Mouse (Mus musculus) stomach, postnatal 0 days (tissue): Measurements from ENCODE around the gene Ints7. TPM values are rescaled to one million over a fixed set of nuclear protein-coding genes. Genes with fewer than 3 reads are reported as not detected.

Experiments used
- ATAC-seq: fragments of 200-750 bp; cut with Nextera tagmentation; 2 replicates; pipeline ENCODE4 v1.8.0; 2017; ENCODE audit not compliant: low FRiP score, low TSS enrichment
- DNase-seq: peaks from one replicate; pipeline ENCODE4 v3.0.0-alpha.2; 2016; ENCODE audit warnings: low spot score
- H3K27ac ChIP-seq: fragments of 300-500 bp; sonication (generic); replicated peaks from 2 replicates; pipeline ENCODE4 v1.5.1; 2014; ENCODE audit warnings: mild to moderate bottlenecking, control low read depth
- H3K27me3 ChIP-seq: fragments of 300-500 bp; sonication (generic); 2 replicates; pipeline ENCODE4 v1.6.1; 2014; ENCODE audit warnings: low read length; ENCODE audit not compliant: control insufficient read depth, insufficient read depth
- H3K36me3 ChIP-seq: fragments of 300-500 bp; sonication (generic); 2 replicates; pipeline ENCODE4 v1.6.1; 2014; ENCODE audit warnings: low read length, mixed read lengths; ENCODE audit not compliant: control insufficient read depth, insufficient read depth
- H3K4me1 ChIP-seq: fragments of 300-500 bp; sonication (generic); replicated peaks from 2 replicates; pipeline ENCODE4 v1.6.1; 2014; ENCODE audit warnings: antibody characterized with exemption; ENCODE audit not compliant: control insufficient read depth, insufficient read depth
- H3K4me2 ChIP-seq: fragments of 300-500 bp; sonication (generic); replicated peaks from 2 replicates; pipeline ENCODE4 v1.6.1; 2014; ENCODE audit warnings: low read depth, mild to moderate bottlenecking, control low read depth, moderate library complexity
- H3K4me3 ChIP-seq: fragments of 300-500 bp; sonication (generic); 2 replicates; pipeline ENCODE4 v1.5.1; 2014; ENCODE audit warnings: low read depth, low read length, control low read depth
- H3K9ac ChIP-seq: fragments of 300-500 bp; sonication (generic); 2 replicates; pipeline ENCODE4 v1.6.1; 2014; ENCODE audit warnings: mild to moderate bottlenecking, low read length, control low read depth, mixed read lengths
- H3K9me3 ChIP-seq: fragments of 300-500 bp; sonication (generic); 2 replicates; pipeline ENCODE4 v1.6.1; 2016; ENCODE audit warnings: low read length; ENCODE audit not compliant: control insufficient read depth
- CTCF ChIP-seq: IDR thresholded peaks from 2 replicates; pipeline ENCODE4 v1.5.1; 2016; ENCODE audit warnings: antibody characterized with exemption, low read depth, mild to moderate bottlenecking, moderate library complexity
- EP300 ChIP-seq: optimal IDR thresholded peaks from 2 replicates; pipeline ENCODE3; 2016; ENCODE audit warnings: antibody characterized with exemption
- WGBS: fragments of 180-500 bp; shearing (Covaris S2); extraction: QIAGEN DNeasy Blood & Tissue Kit; methylation state at CpG from one replicate; pipeline ENCODE4 v1.1.7; 2014; 5-methylcytosine and 5-hydroxymethylcytosine counted together
- polyA plus RNA-seq: library from polyadenylated mRNA; unstranded; fragments of >200 nt; fragmentation: Nextera tagmentation; extraction: Ambion mirVana; gene quantifications from 2 replicates; pipeline ENCODE4 v1.2.1, GENCODE M21; 2015

Gene Ints7
- 15.1 and 15.8 TPM in 2 replicates for polyA plus RNA-seq

GRCm38 (mm10) chr1:191575458-191576247, at the start of gene Ints7, which contains the start of gene Dtl:
Ints7 (plus strand) TSS chr1:191575636.
Dtl (minus strand) TSS chr1:191575544.
- peak; percentile 100 for DNase-seq
- Histone ChIP-seq H3K27ac (peak within 1 kb of the TSS; percentile 96), H3K9me3 (no peaks in the 10 kb centered on the region), H3K4me1 (peaks cover 4% of the 10 kb centered on the region; the same call in 1 of the 2 replicates), H3K4me3 (peak within 1 kb of the TSS; percentile 85), H3K27me3 (no peaks in the 10 kb centered on the region), H3K4me2 (peak within 1 kb of the TSS; percentile 78), H3K9ac (peak within 1 kb of the TSS; percentile 77), H3K36me3 (no peaks in the 10 kb centered on the region)
- ATAC-seq = peak; percentile 99
- TF ChIP-seq CTCF (peak; percentile 97), EP300 (peak; percentile 52)
- under 1% methylated on average over 64 of the region's 70 CpGs for WGBS

GRCm38 (mm10) chr1:191527089-191527488, 48.3 kb upstream of the Ints7 start:
- no peak for TF ChIP-seq EP300
- TF ChIP-seq CTCF = no peak
- DNase-seq (no peak), ATAC-seq (no peak)
- Histone ChIP-seq H3K9me3 (no peaks in the 10 kb centered on the region), H3K4me3 (no peak overlapping the region), H3K4me1 (no peaks in the 10 kb centered on the region), H3K27me3 (no peaks in the 10 kb centered on the region), H3K36me3 (no peaks in the 10 kb centered on the region), H3K4me2 (no peak overlapping the region), H3K9ac (no peak overlapping the region), H3K27ac (no peak overlapping the region)
- WGBS = 54% methylated on average over 3 of the region's 3 CpGs

GRCm38 (mm10) chr1:191527921-191528612, 47.4 kb upstream of the Ints7 start:
- ATAC-seq = peak; percentile 61; the same call in 1 of the 2 replicates
- TF ChIP-seq EP300 = no peak
- no peak for TF ChIP-seq CTCF
- H3K9me3 ChIP-seq = no peaks in the 10 kb centered on the region
- H3K36me3 ChIP-seq = no peaks in the 10 kb centered on the region
- no peaks in the 10 kb centered on the region for H3K27me3 ChIP-seq
- H3K27ac ChIP-seq = peak overlapping the region; percentile 41
- H3K4me3 ChIP-seq = no peak overlapping the region
- 30% methylated on average over 4 of the region's 4 CpGs for WGBS
- no peak overlapping the region for H3K4me2 ChIP-seq
- no peaks in the 10 kb centered on the region for H3K4me1 ChIP-seq
- peak; percentile 48 for DNase-seq
- H3K9ac ChIP-seq = no peak overlapping the region

- no peak for ATAC-seq
- 79% methylated on average over 2 of the region's 2 CpGs for WGBS
- H3K4me3 ChIP-seq = no peak overlapping the region
- TF ChIP-seq EP300 (no peak), CTCF (no peak)
- H3K9ac ChIP-seq = no peak overlapping the region
- no peaks in the 10 kb centered on the region for H3K9me3 ChIP-seq
- no peaks in the 10 kb centered on the region for H3K4me1 ChIP-seq
- H3K27ac ChIP-seq = 0 out of 2 replicates have a peak overlapping the region, but pooled peaks have one; percentile 13
- DNase-seq = no peak
- H3K36me3 ChIP-seq = no peaks in the 10 kb centered on the region
- H3K27me3 ChIP-seq = no peaks in the 10 kb centered on the region
- no peak overlapping the region for H3K4me2 ChIP-seq
Measured at GRCm38 (mm10) chr1:191529406-191529805, 46.0 kb upstream of the Ints7 start.

GRCm38 (mm10) chr1:191531023-191531422, 44.4 kb upstream of the Ints7 start:
- DNase-seq = no peak
- WGBS = 41% methylated on average over 1 of the region's 1 CpGs
- TF ChIP-seq CTCF (no peak), EP300 (no peak)
- H3K36me3 ChIP-seq = no peaks in the 10 kb centered on the region
- H3K4me3 ChIP-seq = no peak overlapping the region
- H3K4me2 ChIP-seq = no peak overlapping the region
- H3K4me1 ChIP-seq = no peaks in the 10 kb centered on the region
- H3K27ac ChIP-seq = no peak overlapping the region
- no peak overlapping the region for H3K9ac ChIP-seq
- no peaks in the 10 kb centered on the region for H3K9me3 ChIP-seq
- H3K27me3 ChIP-seq = no peaks in the 10 kb centered on the region
- no peak for ATAC-seq

GRCm38 (mm10) chr1:191534896-191535295, 40.5 kb upstream of the Ints7 start:
- Histone ChIP-seq H3K9me3 (no peaks in the 10 kb centered on the region), H3K36me3 (0 out of 2 replicates have a peak, but pooled peaks cover 4% of the 10 kb centered on the region), H3K27me3 (no peaks in the 10 kb centered on the region), H3K4me3 (no peak overlapping the region), H3K27ac (no peak overlapping the region), H3K4me2 (no peak overlapping the region), H3K4me1 (no peaks in the 10 kb centered on the region), H3K9ac (no peak overlapping the region)
- no peak for DNase-seq
- TF ChIP-seq EP300 = no peak
- no peak for TF ChIP-seq CTCF
- WGBS = 53% methylated on average over 2 of the region's 2 CpGs
- no peak for ATAC-seq
